Mouse (Mus musculus): ENCODE measurements around the gene Nfe2l1.

DNA sequence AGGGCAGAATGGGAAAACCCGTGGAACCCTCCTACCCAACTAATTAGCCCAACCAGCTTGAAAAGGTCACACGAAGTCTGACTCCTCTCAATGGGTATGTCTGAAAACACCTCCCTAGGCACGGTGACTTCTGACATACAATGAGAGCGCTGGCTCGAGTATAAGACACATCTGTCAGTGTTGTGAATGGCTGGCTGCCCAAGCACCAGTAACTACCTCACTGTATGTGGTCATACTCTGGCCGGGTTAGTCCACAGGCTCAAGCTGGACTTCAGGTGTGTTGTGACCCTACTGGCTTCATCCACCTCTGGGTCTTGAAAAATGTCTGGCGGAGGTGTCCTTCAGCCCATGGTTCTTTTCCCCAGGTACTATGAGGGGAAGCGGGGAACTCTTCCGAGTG, 18.9 kb upstream of the Nfe2l1 start:
- no peak for TF ChIP-seq MYB (IDR thresholded peaks at IDR 0.05; ENCODE audit: low read depth, low read length)
- TF ChIP-seq CTCF (IDR thresholded peaks at IDR 0.05 in 2 of 3, conservative IDR thresholded peaks at IDR 0.05 in 1 of 3; ENCODE audit: control insufficient read depth in 1 of 3, insufficient read depth in 1 of 3, low read depth in 2 of 3, low read length in 3 of 3, poor library complexity in 1 of 3, severe bottlenecking in 1 of 3): no peak
- no peak for TF ChIP-seq SMC3 (IDR thresholded peaks at IDR 0.05; ENCODE audit: low read depth, low read length)
- TF ChIP-seq POLR2A (IDR thresholded peaks at IDR 0.05; ENCODE audit: control insufficient read depth in 1 of 2, insufficient read depth in 1 of 2, low read depth in 1 of 2, low read length in 2 of 2, poor library complexity in 1 of 2): no peak
- no peak for TF ChIP-seq ETS1 (IDR thresholded peaks at IDR 0.05; ENCODE audit: low read depth, low read length)
- no peak for TF ChIP-seq MXI1 (IDR thresholded peaks at IDR 0.05; ENCODE audit: low read depth, low read length)
- TF ChIP-seq USF1 (IDR thresholded peaks at IDR 0.05; ENCODE audit: low read depth, low read length): no peak
- no peak for TF ChIP-seq CHD2 (IDR thresholded peaks at IDR 0.05; ENCODE audit: low read length)

Measured in MEL (cell line).